Mouse (Mus musculus): ENCODE data around the gene Shisal1. TPM values are rescaled to one million over a fixed set of nuclear protein-coding genes. Genes with fewer than 3 reads are reported as not detected.

The Shisal1 gene
- polyA plus RNA-seq, 1 experiment: 2.2 TPM

- no peak overlapping the region for H3K4me2 ChIP-seq (ENCODE audit: low read depth)
- H3ac ChIP-seq (ENCODE audit: control insufficient read depth, insufficient read length): no peak overlapping the region
- peaks cover 7% of the 10 kb centered on the region for H3K27me3 ChIP-seq (ENCODE audit: control insufficient read depth, insufficient read depth, insufficient read length)
- no peak overlapping the region for H3K4me3 ChIP-seq
- H3K79me2 ChIP-seq (ENCODE audit: control insufficient read depth, insufficient read depth): no peaks in the 10 kb centered on the region
- TF ChIP-seq CEBPB (IDR thresholded peaks at IDR 0.05; ENCODE audit: insufficient read depth, poor library complexity, severe bottlenecking) (peak; percentile 95), TCF3 (IDR thresholded peaks at IDR 0.05; ENCODE audit: insufficient read length, low read depth) (no peak)
- no peaks in the 10 kb centered on the region for H3K36me3 ChIP-seq (ENCODE audit: control insufficient read depth, insufficient read depth)
Measured at GRCm38 (mm10) chr15:84398617-84399016, 48.3 kb downstream of the Shisal1 start.

GRCm38 (mm10) chr15:84397663-84398169 lies 49.2 kb downstream of the Shisal1 start:
- TF ChIP-seq POLR2A (IDR thresholded peaks at IDR 0.05; ENCODE audit: insufficient read length, low read depth) (no peak), USF1 (IDR thresholded peaks at IDR 0.05; ENCODE audit: low read depth) (no peak), TCF12 (IDR thresholded peaks at IDR 0.05; ENCODE audit: insufficient read depth, poor library complexity, severe bottlenecking) (no peak), SRF (IDR thresholded peaks at IDR 0.05; ENCODE audit: control insufficient read depth, insufficient read length, low read depth) (no peak), MYOD1 (IDR thresholded peaks at IDR 0.05; ENCODE audit: control insufficient read depth in 1 of 3, insufficient read length in 2 of 3, low read depth in 2 of 3) (no peak), E2F4 (IDR thresholded peaks at IDR 0.05; ENCODE audit: insufficient read depth) (no peak)
- no peak overlapping the region for H3K4me2 ChIP-seq (ENCODE audit: low read depth)
- no peaks in the 10 kb centered on the region for H3K27me3 ChIP-seq (ENCODE audit: control insufficient read depth, insufficient read depth, insufficient read length)
- no peaks in the 10 kb centered on the region for H3K36me3 ChIP-seq (ENCODE audit: control insufficient read depth, insufficient read depth)
- H3K79me2 ChIP-seq (ENCODE audit: control insufficient read depth, insufficient read depth): no peaks in the 10 kb centered on the region
- no peak overlapping the region for H3ac ChIP-seq (ENCODE audit: control insufficient read depth, insufficient read length)
- H3K4me3 ChIP-seq: no peak overlapping the region

GRCm38 (mm10) chr15:84395341-84396067 lies 51.4 kb downstream of the Shisal1 start:
- no peaks in the 10 kb centered on the region for H3K79me2 ChIP-seq (ENCODE audit: control insufficient read depth, insufficient read depth)
- H3K4me2 ChIP-seq (ENCODE audit: low read depth): no peak overlapping the region
- H3K4me3 ChIP-seq: no peak overlapping the region
- no peak for TF ChIP-seq TCF12 (IDR thresholded peaks at IDR 0.05; ENCODE audit: insufficient read depth, poor library complexity, severe bottlenecking)
- TF ChIP-seq TCF3 (IDR thresholded peaks at IDR 0.05; ENCODE audit: insufficient read length, low read depth): no peak
- no peak for TF ChIP-seq CEBPB (IDR thresholded peaks at IDR 0.05; ENCODE audit: insufficient read depth, poor library complexity, severe bottlenecking)
- TF ChIP-seq MAX (IDR thresholded peaks at IDR 0.05; ENCODE audit: low read depth): no peak
- TF ChIP-seq MYOG (IDR thresholded peaks at IDR 0.05; ENCODE audit: control insufficient read depth in 1 of 3, insufficient read depth in 1 of 3, insufficient read length in 2 of 3, low read depth in 2 of 3): no peak
- no peak for TF ChIP-seq POLR2A (IDR thresholded peaks at IDR 0.05; ENCODE audit: insufficient read length, low read depth)
- no peak for TF ChIP-seq USF1 (IDR thresholded peaks at IDR 0.05; ENCODE audit: low read depth)
- TF ChIP-seq E2F4 (IDR thresholded peaks at IDR 0.05; ENCODE audit: insufficient read depth): no peak
- TF ChIP-seq SRF (IDR thresholded peaks at IDR 0.05; ENCODE audit: control insufficient read depth, insufficient read length, low read depth): no peak
- TF ChIP-seq MYOD1 (IDR thresholded peaks at IDR 0.05; ENCODE audit: control insufficient read depth in 1 of 3, insufficient read length in 2 of 3, low read depth in 2 of 3): no peak
- TF ChIP-seq REST (IDR thresholded peaks at IDR 0.05; ENCODE audit: insufficient read depth, insufficient read length): no peak
- TF ChIP-seq POLR2AphosphoS2 (IDR thresholded peaks at IDR 0.05; ENCODE audit: insufficient read length, low read depth): no peak
- no peaks in the 10 kb centered on the region for H3K27me3 ChIP-seq (ENCODE audit: control insufficient read depth, insufficient read depth, insufficient read length)
- H3K36me3 ChIP-seq (ENCODE audit: control insufficient read depth, insufficient read depth): no peaks in the 10 kb centered on the region
- no peak overlapping the region for H3ac ChIP-seq (ENCODE audit: control insufficient read depth, insufficient read length)

GRCm38 (mm10) chr15:84393341-84393740 lies 53.6 kb downstream of the Shisal1 start:
- H3K79me2 ChIP-seq (ENCODE audit: control insufficient read depth, insufficient read depth): no peaks in the 10 kb centered on the region
- H3K27me3 ChIP-seq (ENCODE audit: control insufficient read depth, insufficient read depth, insufficient read length): no peaks in the 10 kb centered on the region
- H3K36me3 ChIP-seq (ENCODE audit: control insufficient read depth, insufficient read depth): no peaks in the 10 kb centered on the region
- no peak overlapping the region for H3ac ChIP-seq (ENCODE audit: control insufficient read depth, insufficient read length)
- H3K4me2 ChIP-seq (ENCODE audit: low read depth): no peak overlapping the region
- H3K4me3 ChIP-seq: no peak overlapping the region
- TF ChIP-seq CEBPB (IDR thresholded peaks at IDR 0.05; ENCODE audit: insufficient read depth, poor library complexity, severe bottlenecking) (no peak), E2F4 (IDR thresholded peaks at IDR 0.05; ENCODE audit: insufficient read depth) (no peak), MYOD1 (IDR thresholded peaks at IDR 0.05; ENCODE audit: control insufficient read depth in 1 of 3, insufficient read length in 2 of 3, low read depth in 2 of 3) (no peak), MYOG (IDR thresholded peaks at IDR 0.05; ENCODE audit: control insufficient read depth in 1 of 3, insufficient read depth in 1 of 3, insufficient read length in 2 of 3, low read depth in 2 of 3) (no peak), REST (IDR thresholded peaks at IDR 0.05; ENCODE audit: insufficient read depth, insufficient read length) (no peak), SRF (IDR thresholded peaks at IDR 0.05; ENCODE audit: control insufficient read depth, insufficient read length, low read depth) (no peak)

- Histone ChIP-seq H3K27me3 (ENCODE audit: control insufficient read depth, insufficient read depth, insufficient read length) (no peaks in the 10 kb centered on the region), H3K4me3 (no peak overlapping the region), H3K79me2 (ENCODE audit: control insufficient read depth, insufficient read depth) (no peaks in the 10 kb centered on the region), H3K4me2 (ENCODE audit: low read depth) (no peak overlapping the region), H3ac (ENCODE audit: control insufficient read depth, insufficient read length) (no peak overlapping the region), H3K36me3 (ENCODE audit: control insufficient read depth, insufficient read depth) (no peaks in the 10 kb centered on the region)
- TF ChIP-seq MAX (IDR thresholded peaks at IDR 0.05; ENCODE audit: low read depth): no peak
- TF ChIP-seq MYOD1 (IDR thresholded peaks at IDR 0.05; ENCODE audit: control insufficient read depth in 1 of 3, insufficient read length in 2 of 3, low read depth in 2 of 3): no peak
- no peak for TF ChIP-seq POLR2AphosphoS2 (IDR thresholded peaks at IDR 0.05; ENCODE audit: insufficient read length, low read depth)
- TF ChIP-seq E2F4 (IDR thresholded peaks at IDR 0.05; ENCODE audit: insufficient read depth): no peak
- TF ChIP-seq CEBPB (IDR thresholded peaks at IDR 0.05; ENCODE audit: insufficient read depth, poor library complexity, severe bottlenecking): no peak
- no peak for TF ChIP-seq TCF3 (IDR thresholded peaks at IDR 0.05; ENCODE audit: insufficient read length, low read depth)
Measured at GRCm38 (mm10) chr15:84392840-84393239, 54.1 kb downstream of the Shisal1 start.

Measured in myocyte (in vitro differentiated cells).